Mouse (Mus musculus) kidney, adult 2 months (tissue): ENCODE measurements at regions not wholly inside any gene's neighbourhood (a gene's known extent, or its start where the extent isn't known, plus 50 kb on each side); places are given as distances from the start of the nearest gene placed in this dataset.

ENCODE experiments used
- CTCF ChIP-seq: fragments of 200-500 bp; conservative IDR thresholded peaks from 2 replicates; pipeline ENCODE4 v1.5.1; 2011; ENCODE audit warnings: low read depth, mild to moderate bottlenecking, control low read depth, low read length, moderate library complexity, mixed read lengths; ENCODE audit not compliant: insufficient read depth, insufficient read length
- POLR2A ChIP-seq: fragments of 200-500 bp; IDR thresholded peaks from one replicate; pipeline ENCODE4 v1.6.1; 2011; ENCODE audit warnings: low read depth, low read length, control low read depth

DNA sequence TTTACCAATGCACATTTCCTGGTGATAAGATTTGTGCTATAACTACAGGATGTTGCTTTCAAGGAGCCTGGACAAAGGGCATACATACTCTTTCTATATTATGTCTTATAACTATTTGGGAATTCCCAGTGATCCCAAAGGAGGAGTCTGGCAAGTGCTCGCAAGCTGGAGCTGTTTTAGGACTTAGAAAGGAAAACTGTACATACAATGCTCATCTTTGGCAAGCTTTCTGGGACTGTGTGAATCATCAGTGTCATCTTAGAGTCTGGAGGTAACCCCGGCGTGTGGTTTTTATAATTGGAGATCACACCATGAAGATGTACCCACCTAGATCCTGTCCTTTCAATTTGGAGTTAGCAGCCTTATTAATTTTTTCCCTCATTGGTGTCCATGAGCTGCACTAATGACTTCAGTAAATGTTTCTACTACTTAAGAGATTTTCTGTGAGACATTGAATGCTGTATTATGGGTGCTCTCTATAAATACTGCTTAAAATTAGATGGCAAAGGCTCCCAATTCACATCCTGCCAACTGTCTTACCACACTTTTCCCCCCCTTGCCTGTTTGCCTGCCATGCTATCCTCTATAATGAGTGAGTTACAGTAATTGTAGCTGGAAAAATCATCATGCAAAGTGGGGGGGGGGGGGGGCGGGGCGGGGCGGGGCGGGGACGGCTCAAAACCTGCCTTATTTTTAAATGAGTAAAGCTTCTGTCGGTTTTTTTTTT is 2011.9 kb downstream of the A830018L16Rik start:
- TF ChIP-seq CTCF (no peak), POLR2A (no peak)
